Mouse (Mus musculus) neural tube, embryonic 12.5 days (tissue): ENCODE data around the gene Hoxd8. TPM values are rescaled to one million over a fixed set of nuclear protein-coding genes. Genes with fewer than 3 reads are reported as not detected.

Experiments
- ATAC-seq: fragments of 200-750 bp; cut with Nextera tagmentation; 2 replicates; pipeline ENCODE4 v1.8.0; 2017; ENCODE audit warnings: low read depth, mild to moderate bottlenecking, moderate TSS enrichment, moderate library complexity; ENCODE audit not compliant: low FRiP score
- H3K27ac ChIP-seq: fragments of 300-500 bp; sonication (generic); 2 replicates; pipeline ENCODE4 v1.5.1; 2016
- H3K27me3 ChIP-seq: fragments of 300-500 bp; sonication (generic); replicated peaks from 2 replicates; pipeline ENCODE4 v1.6.1; 2016; ENCODE audit warnings: mild to moderate bottlenecking
- H3K36me3 ChIP-seq: fragments of 300-500 bp; sonication (generic); 2 replicates; pipeline ENCODE4 v1.6.1; 2016; ENCODE audit warnings: mild to moderate bottlenecking
- H3K4me1 ChIP-seq: fragments of 300-500 bp; sonication (generic); 2 replicates; pipeline ENCODE4 v1.6.1; 2016
- H3K4me2 ChIP-seq: fragments of 300-500 bp; sonication (generic); replicated peaks from 2 replicates; pipeline ENCODE4 v1.6.1; 2016; ENCODE audit warnings: mild to moderate bottlenecking
- H3K4me3 ChIP-seq: fragments of 300-500 bp; sonication (generic); 2 replicates; pipeline ENCODE4 v1.5.1; 2016
- H3K9ac ChIP-seq: fragments of 300-500 bp; sonication (generic); 2 replicates; pipeline ENCODE4 v1.6.1; 2016; ENCODE audit warnings: mild to moderate bottlenecking
- H3K9me3 ChIP-seq: fragments of 300-500 bp; sonication (generic); 2 replicates; pipeline ENCODE4 v1.6.1; 2016; ENCODE audit warnings: mild to moderate bottlenecking
- WGBS: fragments of 180-500 bp; shearing (Covaris S2); methylation state at CpG from one replicate; pipeline ENCODE4 v1.1.7; 2016; 5-methylcytosine and 5-hydroxymethylcytosine counted together
- polyA plus RNA-seq: library from polyadenylated mRNA; unstranded; fragments of >200 nt; fragmentation: Nextera tagmentation; extraction: Ambion mirVana; gene quantifications from 2 replicates; pipeline ENCODE4 v1.2.1, GENCODE M21; 2016

The Hoxd8 gene
- polyA plus RNA-seq, 1 experiment from 2014 or later, result 20.8 TPM

DNA sequence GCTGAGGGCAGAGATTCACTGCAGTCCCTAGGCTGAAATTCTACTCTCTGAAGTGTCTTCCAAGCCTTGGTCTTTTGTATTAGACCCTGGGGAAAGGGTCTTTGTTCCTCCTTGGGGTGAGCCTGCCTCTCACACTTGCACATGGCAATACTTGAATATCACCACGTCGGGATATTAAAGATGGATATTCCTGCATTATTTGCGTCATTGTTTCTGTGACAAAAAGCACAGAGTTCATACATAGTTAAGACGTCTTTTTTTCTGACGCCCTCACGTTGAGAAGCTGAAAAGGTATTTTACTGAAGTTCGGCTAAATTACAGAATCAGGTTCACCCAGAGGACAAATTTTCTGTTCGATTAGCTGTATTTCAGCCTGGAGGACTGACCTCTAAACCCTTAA is 25.9 kb downstream of the Hoxd8 start:
- peak overlapping the region; percentile 96 for H3K4me2 ChIP-seq
- H3K27me3 ChIP-seq, result no peaks in the 10 kb centered on the region
- H3K4me1 ChIP-seq, result peaks cover 87% of the 10 kb centered on the region
- WGBS, result 1% methylated on average over 8 of the region's 8 CpGs
- H3K4me3 ChIP-seq, result peak overlapping the region; percentile 18
- H3K9me3 ChIP-seq, result no peaks in the 10 kb centered on the region
- H3K9ac ChIP-seq, result peak overlapping the region; percentile 92
- ATAC-seq, result no peak
- peaks cover 26% of the 10 kb centered on the region for H3K36me3 ChIP-seq
- peak overlapping the region; percentile 99 for H3K27ac ChIP-seq

DNA sequence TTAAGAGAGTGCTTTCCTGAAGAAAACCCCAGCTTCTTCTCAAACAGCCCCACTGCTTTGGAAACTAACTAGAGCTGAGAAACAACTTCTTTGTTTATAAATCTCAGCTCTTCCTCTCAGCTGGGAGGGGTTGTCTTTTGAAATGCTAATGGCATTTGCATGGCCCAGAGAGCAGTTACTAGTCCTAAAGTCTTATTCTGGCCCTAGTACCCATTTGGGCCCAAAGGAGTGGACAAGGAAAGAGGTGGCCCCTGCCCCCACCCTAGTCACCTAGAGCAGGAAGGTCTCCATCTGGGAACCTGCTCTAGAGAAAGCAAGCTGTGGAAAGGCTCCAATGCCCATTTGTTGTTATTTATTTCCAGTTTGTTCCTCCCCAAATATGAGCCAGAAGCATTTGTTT is 26.6 kb downstream of the Hoxd8 start:
- no peaks in the 10 kb centered on the region for H3K27me3 ChIP-seq
- peak overlapping the region; percentile 92 for H3K9ac ChIP-seq
- peak overlapping the region; percentile 18 for H3K4me3 ChIP-seq
- H3K4me2 ChIP-seq, result peak overlapping the region; percentile 96
- no peaks in the 10 kb centered on the region for H3K9me3 ChIP-seq
- H3K27ac ChIP-seq, result peak overlapping the region; percentile 99
- no peak for ATAC-seq
- H3K36me3 ChIP-seq, result peaks cover 32% of the 10 kb centered on the region
- peaks cover 88% of the 10 kb centered on the region for H3K4me1 ChIP-seq

DNA sequence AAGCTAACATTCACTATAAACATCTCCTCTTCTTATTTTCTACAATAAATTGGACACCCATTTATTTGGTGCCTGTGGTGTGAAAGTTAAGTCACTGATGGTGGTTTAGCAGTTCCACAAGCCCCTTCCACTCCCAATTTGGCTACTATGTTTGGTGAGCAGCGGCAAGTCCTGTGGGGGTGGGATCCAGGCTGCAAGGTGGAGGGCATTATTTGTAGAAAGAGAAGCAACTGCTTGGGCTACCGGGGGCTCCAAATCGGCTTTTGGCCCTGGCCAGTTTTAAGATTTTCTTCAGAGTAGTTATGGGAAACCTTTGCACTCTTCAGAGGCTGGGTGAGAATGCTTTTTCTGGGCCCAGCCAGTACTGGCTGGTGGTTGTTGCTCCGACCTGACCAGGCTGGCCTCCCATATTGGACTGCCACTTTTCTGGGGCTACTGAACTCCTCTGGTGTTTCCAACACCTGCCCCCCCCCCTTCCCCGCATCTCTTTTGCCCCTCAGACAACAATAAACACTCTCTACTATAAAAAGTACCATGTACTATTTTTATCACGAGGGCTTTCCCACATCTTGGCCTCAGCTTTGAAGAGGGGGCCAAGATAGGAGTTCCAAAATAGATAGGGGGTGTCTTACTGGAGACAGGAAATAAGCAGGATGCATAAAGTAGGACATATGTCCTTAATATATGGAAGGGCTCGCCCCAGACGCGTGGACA is 27.5 kb downstream of the Hoxd8 start:
- Histone ChIP-seq H3K27me3 (no peaks in the 10 kb centered on the region), H3K9me3 (no peaks in the 10 kb centered on the region), H3K9ac (peak overlapping the region; percentile 92), H3K4me3 (peak overlapping the region; percentile 31), H3K36me3 (peaks cover 35% of the 10 kb centered on the region), H3K4me2 (peak overlapping the region; percentile 96), H3K4me1 (peaks cover 88% of the 10 kb centered on the region), H3K27ac (peak overlapping the region; percentile 99)
- no peak for ATAC-seq
- WGBS, result 4% methylated on average over 9 of the region's 9 CpGs

DNA sequence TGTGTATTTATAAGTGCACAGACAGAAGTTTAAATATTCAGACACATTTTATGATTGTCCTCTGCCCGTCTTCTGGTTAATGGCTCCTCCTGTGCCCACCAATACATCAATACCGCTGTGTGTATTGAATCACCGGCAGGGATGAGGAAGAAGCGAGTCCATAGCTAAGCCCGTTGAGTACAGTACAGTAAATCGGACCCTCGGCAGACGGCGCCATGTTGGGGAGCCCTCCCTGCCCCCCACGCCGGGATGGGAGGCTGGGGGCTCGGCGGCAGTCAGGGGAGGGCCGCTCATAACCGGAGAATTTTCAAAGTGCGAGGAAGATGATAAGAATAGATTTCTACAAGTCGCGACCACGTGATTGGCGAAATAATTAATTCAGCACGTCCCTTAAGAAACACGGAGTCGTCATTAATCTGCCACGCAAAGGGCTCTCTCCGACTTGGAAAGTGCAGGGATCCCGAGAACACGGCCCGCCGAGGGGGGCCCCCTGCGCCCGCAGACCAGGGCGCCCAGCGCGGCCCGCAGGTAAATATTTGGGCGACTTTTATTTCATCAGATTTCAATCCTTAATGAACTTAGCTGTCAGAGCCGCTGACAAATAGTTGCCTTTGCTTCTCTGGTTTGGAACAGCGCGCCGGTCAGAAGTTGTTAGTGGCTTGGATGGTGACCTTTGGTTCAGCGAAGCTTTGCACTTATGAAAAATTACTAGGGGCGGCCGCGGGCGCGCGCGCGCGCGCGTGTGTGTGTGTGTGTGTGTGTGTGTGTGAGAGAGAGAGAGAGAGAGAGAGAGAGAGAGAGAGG is 28.3 kb downstream of the Hoxd8 start:
- H3K9ac ChIP-seq, result peak overlapping the region; percentile 92
- peaks cover 28% of the 10 kb centered on the region for H3K36me3 ChIP-seq
- under 1% methylated on average over 52 of the region's 52 CpGs for WGBS
- H3K4me3 ChIP-seq, result peak overlapping the region; percentile 31
- H3K27ac ChIP-seq, result peak overlapping the region; percentile 99
- ATAC-seq, result no peak
- peaks cover 88% of the 10 kb centered on the region for H3K4me1 ChIP-seq
- no peaks in the 10 kb centered on the region for H3K9me3 ChIP-seq
- H3K27me3 ChIP-seq, result no peaks in the 10 kb centered on the region
- H3K4me2 ChIP-seq, result peak overlapping the region; percentile 96

DNA sequence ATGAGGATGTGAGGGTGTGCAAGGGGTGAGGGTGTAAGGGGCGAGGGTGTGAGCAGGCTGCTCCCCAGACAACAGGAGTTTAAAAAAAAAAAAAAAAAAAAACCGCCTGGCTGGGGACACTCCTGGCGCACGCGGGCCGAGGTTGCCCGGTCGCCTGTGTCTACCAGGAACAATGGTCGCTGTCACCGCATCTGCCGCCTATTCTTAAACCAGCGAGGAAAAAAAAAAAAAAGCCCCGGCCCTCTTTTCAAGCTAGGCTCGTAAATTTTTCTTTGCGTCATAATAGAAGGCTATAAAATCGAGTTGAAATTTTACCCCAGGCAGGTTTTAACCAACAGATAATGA is 28.9 kb downstream of the Hoxd8 start:
- peak overlapping the region; percentile 31 for H3K4me3 ChIP-seq
- H3K9ac ChIP-seq, result peak overlapping the region; percentile 92
- peaks cover 88% of the 10 kb centered on the region for H3K4me1 ChIP-seq
- WGBS, result under 1% methylated on average over 16 of the region's 16 CpGs
- peak overlapping the region; percentile 99 for H3K27ac ChIP-seq
- peak overlapping the region; percentile 96 for H3K4me2 ChIP-seq
- peak; percentile 38 for ATAC-seq
- H3K27me3 ChIP-seq, result no peaks in the 10 kb centered on the region
- H3K9me3 ChIP-seq, result no peaks in the 10 kb centered on the region
- peaks cover 23% of the 10 kb centered on the region for H3K36me3 ChIP-seq

DNA sequence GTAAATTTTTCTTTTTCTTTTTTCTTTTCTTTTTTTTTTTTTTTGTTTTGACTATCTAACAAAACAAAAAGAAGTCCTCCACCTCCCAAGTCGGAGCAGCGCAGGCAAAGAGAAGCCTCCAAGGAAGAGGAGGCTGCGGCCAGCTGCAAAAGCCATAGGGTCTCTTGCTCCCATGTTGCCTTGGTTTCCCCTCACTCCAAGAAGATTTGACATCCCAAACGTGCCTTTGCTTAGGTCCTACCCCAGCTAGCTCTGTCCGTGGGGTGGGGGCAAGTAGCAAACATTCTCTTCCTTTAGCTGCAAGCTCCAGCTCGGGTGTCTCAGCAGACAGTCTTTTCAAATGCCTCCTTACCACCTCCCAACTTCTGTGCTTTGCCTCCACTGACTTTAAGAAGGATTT is 29.4 kb downstream of the Hoxd8 start:
- Histone ChIP-seq H3K4me3 (peak overlapping the region; percentile 47), H3K4me2 (peak overlapping the region; percentile 96), H3K9me3 (no peaks in the 10 kb centered on the region), H3K4me1 (peaks cover 88% of the 10 kb centered on the region), H3K9ac (peak overlapping the region; percentile 92), H3K27ac (peak overlapping the region; percentile 99), H3K27me3 (no peaks in the 10 kb centered on the region), H3K36me3 (peaks cover 18% of the 10 kb centered on the region)
- under 1% methylated on average over 6 of the region's 6 CpGs for WGBS
- ATAC-seq, result no peak

DNA sequence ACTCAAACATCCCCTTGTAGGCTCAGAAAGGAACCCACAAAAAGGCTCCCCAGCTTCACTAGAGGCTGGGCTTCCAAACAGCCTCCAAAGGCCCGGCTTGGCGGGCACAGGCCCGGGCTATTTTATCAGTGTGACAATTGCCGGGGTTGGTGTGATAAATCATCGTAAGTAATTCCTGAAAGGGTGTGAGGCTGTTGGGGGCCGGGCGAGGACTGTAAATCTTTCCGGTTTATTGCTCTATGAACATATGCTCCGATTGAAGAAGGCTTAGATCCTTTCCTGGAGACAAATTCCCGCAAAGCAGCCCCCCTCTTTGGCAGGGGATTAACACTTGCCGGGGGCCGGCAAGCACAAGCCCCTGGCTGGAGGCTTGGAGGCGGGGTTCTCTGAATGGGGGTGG is 30.0 kb downstream of the Hoxd8 start:
- peak overlapping the region; percentile 96 for H3K4me2 ChIP-seq
- ATAC-seq, result peak; percentile 55
- H3K27me3 ChIP-seq, result no peaks in the 10 kb centered on the region
- no peaks in the 10 kb centered on the region for H3K9me3 ChIP-seq
- H3K9ac ChIP-seq, result peak overlapping the region; percentile 92
- WGBS, result 2% methylated on average over 13 of the region's 13 CpGs
- peak overlapping the region; percentile 99 for H3K27ac ChIP-seq
- peak overlapping the region; percentile 47 for H3K4me3 ChIP-seq
- H3K4me1 ChIP-seq, result peaks cover 90% of the 10 kb centered on the region
- peaks cover 18% of the 10 kb centered on the region for H3K36me3 ChIP-seq

DNA sequence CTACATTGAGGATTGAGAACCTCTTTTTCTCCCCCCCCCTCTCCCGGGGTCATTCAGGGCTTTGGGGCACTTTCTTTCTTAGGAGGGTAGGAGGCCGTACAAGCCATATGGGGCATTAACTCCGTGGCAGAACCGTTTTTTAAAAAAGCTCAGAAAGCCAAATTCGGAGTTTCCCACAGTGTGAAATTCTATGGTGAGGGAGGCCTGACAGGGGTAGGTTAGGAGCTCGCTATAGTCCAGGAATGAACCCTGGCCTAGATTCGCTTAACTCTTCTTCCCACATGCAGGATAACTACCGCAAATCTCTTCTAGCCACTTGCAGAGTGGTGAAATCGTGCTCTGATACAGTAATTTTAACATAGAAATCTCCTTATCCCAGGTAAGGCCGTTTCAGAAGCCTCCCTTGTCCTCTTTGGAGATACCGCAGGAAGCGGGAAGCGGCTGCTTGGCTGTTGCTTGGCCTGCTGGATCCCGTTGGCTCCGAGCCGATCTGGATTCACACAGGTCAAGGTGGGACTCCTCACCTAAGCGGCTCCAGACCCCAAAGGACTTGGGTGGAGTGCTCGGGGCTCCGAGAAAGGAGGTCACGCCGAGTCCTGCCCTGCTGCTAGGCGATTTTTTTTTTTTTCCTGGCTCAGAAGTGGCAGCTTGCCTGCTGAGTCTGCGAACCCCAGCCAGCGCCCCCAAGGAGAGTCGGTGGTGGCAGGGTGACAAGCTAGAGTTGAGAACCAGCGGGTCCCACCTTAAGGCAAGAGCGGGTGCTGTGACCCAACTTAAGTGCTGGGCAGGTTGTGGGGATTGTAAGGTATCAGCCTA is 30.8 kb downstream of the Hoxd8 start:
- peak overlapping the region; percentile 92 for H3K9ac ChIP-seq
- no peaks in the 10 kb centered on the region for H3K9me3 ChIP-seq
- H3K4me1 ChIP-seq, result peaks cover 92% of the 10 kb centered on the region
- no peaks in the 10 kb centered on the region for H3K27me3 ChIP-seq
- no peak for ATAC-seq
- 3% methylated on average over 27 of the region's 27 CpGs for WGBS
- peak overlapping the region; percentile 99 for H3K27ac ChIP-seq
- H3K4me3 ChIP-seq, result peak overlapping the region; percentile 47
- peak overlapping the region; percentile 96 for H3K4me2 ChIP-seq
- H3K36me3 ChIP-seq, result peaks cover 18% of the 10 kb centered on the region

DNA sequence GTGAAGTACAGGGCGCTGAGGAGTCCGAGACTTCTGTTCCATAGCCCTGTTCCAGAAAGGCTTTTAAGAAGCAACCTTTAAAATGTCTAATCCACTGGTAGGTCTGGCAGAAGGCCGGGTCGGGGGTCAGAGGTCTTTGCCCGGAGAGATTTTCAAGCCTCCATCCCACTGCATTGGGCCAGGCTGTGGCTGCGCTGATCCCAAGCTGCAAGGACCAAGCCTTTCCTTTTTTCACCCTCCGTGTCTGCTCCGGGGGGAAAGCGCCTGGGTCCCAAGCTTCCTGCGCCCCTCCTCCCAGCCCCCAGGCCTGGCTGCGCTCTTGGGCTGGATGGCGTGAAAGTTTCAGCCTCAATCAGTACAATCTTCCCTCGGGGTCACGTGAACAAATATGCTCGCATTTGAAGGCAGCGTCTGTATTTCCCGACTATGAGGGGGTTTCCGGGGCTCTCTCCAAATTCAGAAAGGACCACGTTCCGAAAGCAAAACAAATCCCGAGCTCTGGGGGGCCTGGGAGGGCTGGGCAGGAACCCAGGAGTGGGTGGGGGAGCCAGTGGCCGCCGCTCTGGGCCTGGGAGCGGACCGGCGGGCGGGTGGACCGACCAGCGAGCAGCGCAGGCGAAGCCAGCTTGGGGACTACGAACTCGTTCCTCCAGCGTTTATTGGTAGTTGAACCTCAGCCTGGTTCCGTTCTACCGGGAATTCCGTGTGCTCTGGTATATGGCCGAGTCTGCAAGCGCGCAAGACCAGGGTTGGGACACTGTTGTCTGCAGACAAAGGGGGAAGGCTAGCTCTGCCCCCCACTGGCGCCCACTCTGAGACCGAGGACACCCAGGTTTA is 31.7 kb downstream of the Hoxd8 start:
- Histone ChIP-seq H3K27ac (peak overlapping the region; percentile 99), H3K9ac (peak overlapping the region; percentile 92), H3K4me2 (peak overlapping the region; percentile 96), H3K4me3 (peak overlapping the region; percentile 47), H3K27me3 (no peaks in the 10 kb centered on the region), H3K4me1 (peaks cover 92% of the 10 kb centered on the region), H3K9me3 (no peaks in the 10 kb centered on the region), H3K36me3 (peaks cover 18% of the 10 kb centered on the region)
- under 1% methylated on average over 42 of the region's 42 CpGs for WGBS
- ATAC-seq, result no peak

DNA sequence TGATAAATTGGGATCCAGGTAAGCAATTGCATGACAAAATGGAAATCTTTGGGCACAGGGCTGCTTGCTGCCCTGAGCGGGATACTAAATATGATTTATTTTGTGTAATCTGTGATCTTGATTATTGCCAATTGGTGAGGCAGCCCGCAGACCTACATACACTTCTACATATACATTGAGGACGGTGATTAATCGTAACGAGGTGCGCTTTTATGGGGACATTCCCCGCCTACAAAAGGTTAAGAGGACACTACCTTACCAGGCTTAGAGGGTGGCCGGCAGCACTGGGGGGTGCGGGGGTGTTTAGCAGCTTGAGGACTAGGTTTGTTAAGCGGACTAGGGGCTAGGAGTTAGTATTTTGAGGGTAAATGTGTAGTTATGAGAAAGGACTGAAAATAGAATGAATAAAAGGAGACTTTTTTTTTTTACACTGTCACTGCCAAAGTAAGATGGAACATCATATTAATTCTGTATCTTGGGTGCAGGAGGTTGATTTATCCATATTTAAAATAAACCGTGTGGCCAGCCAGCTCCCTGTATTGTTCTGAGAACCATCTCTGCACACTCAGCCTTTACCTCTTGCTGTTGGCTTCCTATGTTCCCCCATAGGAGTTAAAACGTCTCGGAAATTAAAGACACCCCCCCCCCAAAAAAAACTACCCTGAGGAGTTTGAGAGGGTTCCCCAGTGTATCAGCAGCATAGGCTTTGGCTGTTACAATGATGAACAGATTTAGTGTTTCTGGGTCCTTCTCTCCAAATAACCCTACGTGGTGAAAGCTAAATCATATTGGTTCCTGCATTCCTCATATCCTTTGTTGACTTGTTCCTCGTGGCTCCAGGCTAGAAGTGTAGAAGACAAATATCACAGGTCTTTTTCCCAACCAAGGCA is 32.5 kb downstream of the Hoxd8 start:
- no peak for ATAC-seq
- 3% methylated on average over 15 of the region's 15 CpGs for WGBS
- H3K4me3 ChIP-seq, result peak overlapping the region; percentile 47
- peak overlapping the region; percentile 92 for H3K9ac ChIP-seq
- no peaks in the 10 kb centered on the region for H3K27me3 ChIP-seq
- peak overlapping the region; percentile 99 for H3K27ac ChIP-seq
- H3K36me3 ChIP-seq, result peaks cover 16% of the 10 kb centered on the region
- H3K4me1 ChIP-seq, result peaks cover 93% of the 10 kb centered on the region
- H3K4me2 ChIP-seq, result peak overlapping the region; percentile 96
- no peaks in the 10 kb centered on the region for H3K9me3 ChIP-seq
